Mouse (Mus musculus) heart, embryonic 14.5 days (tissue): ENCODE data around the gene Smagp. TPM values are rescaled to one million over a fixed set of nuclear protein-coding genes. Genes with fewer than 3 reads are reported as not detected.
A peak's percentile ranks its signal among the peaks of the same experiment; 100 is the strongest.

ENCODE experiments used
- ATAC-seq: fragments of 200-750 bp; cut with Nextera tagmentation; 2 replicates; pipeline ENCODE4 v1.8.0; 2017; ENCODE audit warnings: low read depth, moderate TSS enrichment; ENCODE audit not compliant: insufficient number of reproducible peaks, insufficient read depth, low FRiP score
- H3K27ac ChIP-seq, 2 experiments: fragments of 200-500 bp in 1 of 2; fragments of 300-500 bp in 1 of 2; sonication (generic) in 1 of 2; replicated peaks in 1 of 2; 2 replicates each; pipeline ENCODE4 v1.5.1; 2012 to 2014; ENCODE audit warnings: low read depth in 2 of 2, low read length in 2 of 2, control low read depth in 1 of 2, mild to moderate bottlenecking in 1 of 2, mixed read lengths in 1 of 2; ENCODE audit not compliant: control insufficient read depth in 1 of 2, insufficient read depth in 1 of 2
- H3K27me3 ChIP-seq: fragments of 300-500 bp; sonication (generic); 2 replicates; pipeline ENCODE4 v1.6.1; 2014; ENCODE audit warnings: mild to moderate bottlenecking, low read length, control low read depth; ENCODE audit not compliant: control insufficient read depth, insufficient read depth
- H3K36me3 ChIP-seq: fragments of 300-500 bp; sonication (generic); 2 replicates; pipeline ENCODE4 v1.6.1; 2014; ENCODE audit warnings: mild to moderate bottlenecking, control low read depth, low read length, mixed read lengths; ENCODE audit not compliant: control insufficient read depth, insufficient read depth
- H3K4me1 ChIP-seq, 2 experiments: fragments of 200-500 bp in 1 of 2; fragments of 300-500 bp in 1 of 2; sonication (generic) in 1 of 2; 2 replicates each; pipeline ENCODE4 v1.6.1; 2012 to 2014; ENCODE audit warnings: low read length in 2 of 2, control low read depth in 1 of 2, mixed read lengths in 1 of 2; ENCODE audit not compliant: control insufficient read depth in 2 of 2, insufficient read depth in 2 of 2
- H3K4me2 ChIP-seq: fragments of 300-500 bp; sonication (generic); 2 replicates; pipeline ENCODE4 v1.6.1; 2014; ENCODE audit warnings: mild to moderate bottlenecking, low read length
- H3K4me3 ChIP-seq, 2 experiments: fragments of 200-500 bp in 1 of 2; fragments of 300-500 bp in 1 of 2; sonication (generic) in 1 of 2; 2 replicates each; pipeline ENCODE4 v1.5.1; 2012 to 2014; ENCODE audit warnings: low read length in 2 of 2, mild to moderate bottlenecking in 2 of 2, control low read depth in 1 of 2, low read depth in 1 of 2, moderate library complexity in 1 of 2; ENCODE audit not compliant: control insufficient read depth in 1 of 2, insufficient read depth in 1 of 2
- H3K9ac ChIP-seq: fragments of 300-500 bp; sonication (generic); 2 replicates; pipeline ENCODE4 v1.6.1; 2014; ENCODE audit warnings: mild to moderate bottlenecking, low read length
- H3K9me3 ChIP-seq: fragments of 300-500 bp; sonication (generic); 2 replicates; pipeline ENCODE4 v1.6.1; 2016; ENCODE audit warnings: low read length, control low read depth; ENCODE audit not compliant: control insufficient read depth
- WGBS: fragments of 180-500 bp; shearing (Covaris S2); extraction: QIAGEN DNeasy Blood & Tissue Kit; methylation state at CpG from one replicate; pipeline ENCODE4 v1.1.7; 2014; 5-methylcytosine and 5-hydroxymethylcytosine counted together
- polyA plus RNA-seq: library from polyadenylated mRNA; unstranded; fragments of >200 nt; fragmentation: Nextera tagmentation; extraction: Ambion mirVana; gene quantifications from 2 replicates; pipeline ENCODE4 v1.2.1, GENCODE M21; 2014

Smagp gene
- polyA plus RNA-seq, 1 experiment from 2014 or later = 18.7 TPM

GRCm38 (mm10) chr15:100673585-100674391 is 37.0 kb upstream of the Smagp start:
- Histone ChIP-seq H3K36me3 (no peaks in the 10 kb centered on the region), H3K27ac (peak overlapping the region; percentile 53 to 62; a peak in 3 of 4 replicates), H3K4me1 (peaks cover 9 to 17% of the 10 kb centered on the region in 2 experiments), H3K9me3 (no peaks in the 10 kb centered on the region), H3K27me3 (no peaks in the 10 kb centered on the region), H3K4me3 (no peak overlapping the region), H3K4me2 (peak overlapping the region; percentile 44), H3K9ac (peak overlapping the region; percentile 30; the same call in 1 of the 2 replicates)
- ATAC-seq = peak; percentile 40
- WGBS = 22% methylated on average over 11 of the region's 12 CpGs

DNA sequence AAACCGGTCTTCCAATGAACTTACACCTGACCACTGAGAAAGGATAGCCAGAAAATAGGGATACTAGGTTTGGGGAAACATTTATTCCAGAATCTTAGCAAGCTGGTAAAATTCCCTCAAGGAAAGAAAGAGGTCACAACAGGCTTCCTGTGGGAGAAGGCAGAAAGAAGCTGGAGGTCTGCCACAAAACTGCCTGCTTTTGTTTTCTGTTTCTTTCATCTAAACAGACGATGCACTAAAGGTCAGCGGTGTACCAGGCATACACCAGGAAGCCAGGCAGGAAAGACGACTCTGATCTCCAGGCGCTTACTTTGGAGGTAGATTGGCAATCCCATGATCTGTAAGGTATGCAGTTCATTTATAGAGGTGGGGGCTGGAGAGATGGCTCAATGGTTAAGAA is 34.1 kb upstream of the Smagp start:
- ATAC-seq = no peak
- Histone ChIP-seq H3K36me3 (no peaks in the 10 kb centered on the region), H3K27ac (no peak overlapping the region), H3K27me3 (no peaks in the 10 kb centered on the region), H3K4me2 (no peak overlapping the region), H3K9ac (no peak overlapping the region), H3K9me3 (no peaks in the 10 kb centered on the region), H3K4me3 (no peak overlapping the region), H3K4me1 (peaks cover 18 to 36% of the 10 kb centered on the region in 2 experiments)
- WGBS = 69% methylated on average over 5 of the region's 5 CpGs

- H3K9me3 ChIP-seq = no peaks in the 10 kb centered on the region
- no peaks in the 10 kb centered on the region for H3K36me3 ChIP-seq
- H3K4me2 ChIP-seq = no peak overlapping the region
- H3K4me1 ChIP-seq = peaks cover 18 to 35% of the 10 kb centered on the region in 2 experiments
- H3K27ac ChIP-seq = no peak overlapping the region
- no peak overlapping the region for H3K4me3 ChIP-seq
- WGBS = 83% methylated on average over 8 of the region's 8 CpGs
- H3K27me3 ChIP-seq = no peaks in the 10 kb centered on the region
- no peak for ATAC-seq
- no peak overlapping the region for H3K9ac ChIP-seq
These were observed 33.3 kb upstream of the Smagp start for GRCm38 (mm10) chr15:100670004-100670403.

- no peak within 1 kb of the TSS for H3K9ac ChIP-seq
- H3K36me3 ChIP-seq = no peaks in the 10 kb centered on the region
- H3K27me3 ChIP-seq = no peaks in the 10 kb centered on the region
- H3K4me3 ChIP-seq = no peak within 1 kb of the TSS
- H3K9me3 ChIP-seq = no peaks in the 10 kb centered on the region
- no peak within 1 kb of the TSS for H3K27ac ChIP-seq
- H3K4me1 ChIP-seq = peaks cover 16 to 30% of the 10 kb centered on the region in 2 experiments
- 74% methylated on average over 20 of the region's 20 CpGs for WGBS
- ATAC-seq = no peak
- H3K4me2 ChIP-seq = no peak within 1 kb of the TSS
These were observed 32.6 kb upstream of the Smagp start, which contains the start of gene Bin2 for GRCm38 (mm10) chr15:100669337-100669736. Gene Bin2, minus strand, starts transcription at chr15:100669553.

DNA sequence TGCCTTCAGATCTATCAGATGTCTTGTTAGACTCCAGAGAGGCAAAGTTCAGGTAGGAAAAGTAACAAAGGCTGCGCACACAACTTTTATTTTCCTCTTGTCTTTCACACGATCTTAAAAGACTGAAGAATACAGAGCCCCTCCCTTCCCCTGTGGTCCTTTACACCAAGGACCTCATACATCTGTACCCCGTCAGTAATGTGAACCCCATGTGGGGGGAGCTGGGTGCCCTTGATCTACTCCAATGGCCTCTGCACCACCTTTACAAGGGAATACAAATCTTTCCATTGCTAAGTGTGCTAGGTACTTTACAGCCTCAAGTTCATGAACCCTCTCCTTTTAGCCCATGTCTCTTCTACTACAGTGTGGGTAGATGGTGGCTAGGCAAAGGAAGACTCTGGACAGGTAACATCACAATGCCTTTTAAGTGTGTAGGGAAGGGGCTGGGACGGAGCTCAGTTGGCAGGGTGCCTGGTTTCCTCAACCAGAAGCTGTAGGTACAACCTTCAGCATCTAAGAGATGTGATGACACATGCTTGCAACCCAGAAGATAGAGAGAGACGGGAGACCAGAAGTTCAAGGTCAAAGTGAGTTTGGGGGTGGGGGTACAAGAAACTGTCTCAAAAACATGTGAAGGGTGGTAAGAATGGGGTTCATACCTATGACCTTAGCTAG is 31.3 kb upstream of the Smagp start:
- H3K9ac ChIP-seq = no peak overlapping the region
- 62% methylated on average over 5 of the region's 5 CpGs for WGBS
- ATAC-seq = no peak

DNA sequence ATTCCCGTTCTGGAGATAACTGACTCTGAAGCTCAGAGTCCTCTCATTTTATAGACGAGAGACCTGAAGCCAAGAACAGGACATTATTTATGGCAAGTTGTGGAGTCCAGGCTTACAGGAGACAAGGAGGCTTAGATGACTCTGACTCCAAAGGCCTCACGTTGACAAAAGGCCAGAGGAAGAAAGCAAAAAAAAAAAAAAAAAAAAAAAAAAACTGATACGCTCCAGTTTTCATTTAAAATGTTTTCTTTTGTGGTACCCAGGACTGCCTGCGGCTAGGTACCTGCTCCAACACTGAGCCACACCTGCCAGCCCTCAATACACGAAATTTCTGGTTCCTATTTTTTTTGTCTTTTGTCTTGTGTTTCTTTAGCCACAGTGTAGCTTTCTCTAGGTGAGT is 30.7 kb upstream of the Smagp start:
- H3K9ac ChIP-seq = no peak overlapping the region
- 45% methylated on average over 6 of the region's 6 CpGs for WGBS
- peak overlapping the region; percentile 63 to 75; a peak in 2 of 4 replicates for H3K27ac ChIP-seq

More for the DNA sequence above, 31.3 kb upstream of the Smagp start:
- Histone ChIP-seq H3K27me3 (no peaks in the 10 kb centered on the region), H3K4me3 (no peak overlapping the region), H3K4me2 (no peak overlapping the region), H3K9me3 (no peaks in the 10 kb centered on the region), H3K4me1 (peaks cover 9 to 19% of the 10 kb centered on the region in 2 experiments), H3K36me3 (no peaks in the 10 kb centered on the region), H3K27ac (no peak overlapping the region)

DNA sequence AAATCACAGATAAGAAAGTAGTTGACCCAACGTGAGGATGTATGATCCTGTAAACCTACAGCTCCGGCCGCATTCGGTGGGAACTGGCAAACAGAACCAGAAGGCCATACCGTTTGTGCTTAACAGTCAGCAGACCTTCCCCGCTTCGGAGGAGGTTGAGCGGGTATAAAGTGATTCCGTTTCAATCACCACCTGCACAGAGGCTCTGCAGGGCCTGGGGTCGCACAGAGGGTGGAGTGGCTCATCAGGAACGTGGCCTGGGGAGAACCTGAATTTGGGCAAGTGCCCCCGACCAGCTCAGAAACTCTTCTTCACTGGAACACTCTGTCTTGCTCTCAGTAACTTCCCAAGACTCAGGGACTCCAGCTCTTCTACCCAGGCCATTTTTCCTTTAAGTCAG is 30.1 kb upstream of the Smagp start:
- Histone ChIP-seq H3K27ac (peak overlapping the region; percentile 63 to 75; a peak in 3 of 4 replicates), H3K27me3 (no peaks in the 10 kb centered on the region), H3K4me2 (peak overlapping the region; percentile 41; the same call in 1 of the 2 replicates), H3K9ac (0 out of 2 replicates have a peak overlapping the region, but pooled peaks have one; percentile 2), H3K36me3 (no peaks in the 10 kb centered on the region), H3K9me3 (no peaks in the 10 kb centered on the region), H3K4me1 (peaks cover 9 to 19% of the 10 kb centered on the region in 2 experiments), H3K4me3 (no peak overlapping the region)
- WGBS = 24% methylated on average over 12 of the region's 12 CpGs
- ATAC-seq = no peak

More for the DNA sequence above, 30.7 kb upstream of the Smagp start:
- H3K4me3 ChIP-seq = no peak overlapping the region
- no peak overlapping the region for H3K4me2 ChIP-seq
- no peaks in the 10 kb centered on the region for H3K36me3 ChIP-seq
- ATAC-seq = no peak
- H3K27me3 ChIP-seq = no peaks in the 10 kb centered on the region
- H3K4me1 ChIP-seq = peaks cover 9 to 19% of the 10 kb centered on the region in 2 experiments
- H3K9me3 ChIP-seq = no peaks in the 10 kb centered on the region
